Mouse (Mus musculus): ENCODE measurements around the gene Zfp493.

DNA sequence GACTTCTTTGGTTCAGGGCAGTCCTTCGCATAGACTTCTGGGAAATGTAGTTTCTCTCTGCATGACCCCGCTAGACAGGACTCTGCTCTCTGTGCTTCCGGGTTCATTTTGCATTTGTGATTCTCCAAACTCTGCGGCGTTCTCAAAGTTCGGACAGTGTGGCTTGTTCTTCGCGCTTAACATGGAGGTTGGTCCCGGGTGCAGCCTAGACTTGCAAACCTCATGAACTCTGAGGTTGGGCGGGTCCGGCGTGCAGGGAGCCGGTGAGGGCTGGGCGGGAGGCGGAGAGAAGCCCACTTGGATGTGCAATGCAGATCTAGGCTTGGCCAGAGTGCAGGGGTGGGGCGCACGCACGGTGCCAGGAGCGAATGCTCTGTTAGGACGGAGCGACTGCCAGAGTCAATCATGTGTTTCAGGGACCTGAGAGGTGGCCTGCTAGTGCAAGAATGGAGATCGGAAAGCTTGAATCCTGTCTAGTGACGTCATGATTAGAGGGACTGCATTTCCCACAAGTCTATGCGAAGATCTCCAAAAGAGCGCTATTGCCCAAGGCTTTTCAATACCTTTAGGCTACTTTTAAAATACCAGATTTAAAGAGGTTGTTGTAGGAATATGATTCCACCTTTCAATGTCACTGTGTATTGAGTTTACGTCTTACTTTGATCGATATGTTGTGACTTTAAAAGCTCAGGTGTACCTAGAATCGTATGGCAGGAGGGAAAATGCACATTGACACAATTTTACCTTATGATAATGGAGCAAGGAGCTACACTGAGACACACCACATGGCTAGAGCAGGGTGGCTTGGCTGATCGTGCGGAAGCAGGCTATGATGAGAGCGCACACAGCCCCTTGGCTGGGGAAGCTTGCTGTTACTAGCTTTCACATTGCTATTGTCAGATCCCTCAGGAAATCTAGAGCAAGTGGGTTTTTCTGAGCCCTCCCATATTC lies 34.5 kb downstream of the Zfp493 start, which contains the start of gene Zfp273:
- TF ChIP-seq GATA1 (IDR thresholded peaks at IDR 0.05; ENCODE audit: borderline replicate concordance, low read length) = no peak
- no peak for TF ChIP-seq FLI1 (IDR thresholded peaks at IDR 0.05; ENCODE audit: low read length)
